Mouse (Mus musculus): Measurements from ENCODE around the gene Muc20. TPM values are rescaled to one million over a fixed set of nuclear protein-coding genes. Genes with fewer than 3 reads are reported as not detected.

The Muc20 gene
- polyA plus RNA-seq, 1 experiment: not detected

DNA sequence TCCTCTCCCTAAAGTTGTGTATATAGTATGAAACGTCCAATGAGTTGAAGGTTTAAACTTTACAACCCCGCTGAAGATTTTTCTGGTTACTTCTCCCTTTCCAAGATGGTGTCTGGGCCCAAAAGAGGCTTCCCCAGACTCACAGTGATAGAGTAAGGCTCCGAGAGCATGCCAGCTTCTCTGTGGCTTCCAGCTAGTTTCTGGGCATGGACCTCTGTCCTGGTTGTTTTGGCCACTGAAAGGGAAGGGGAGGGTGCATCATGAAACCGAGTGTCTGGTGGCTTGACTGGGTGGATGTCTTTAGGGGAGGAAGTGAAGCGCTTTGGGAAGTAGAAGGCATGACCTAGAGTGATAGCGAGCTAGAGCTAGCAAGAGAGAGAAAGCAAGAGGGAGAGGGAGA is 32.3 kb downstream of the Muc20 start:
- H3K4me1 ChIP-seq (ENCODE audit: control insufficient read depth, insufficient read depth, insufficient read length, low read length): no peaks in the 10 kb centered on the region
- H3K27ac ChIP-seq (replicated peaks; ENCODE audit: low read depth, low read length): no peak overlapping the region
- no peak overlapping the region for H3K4me3 ChIP-seq (ENCODE audit: insufficient read depth, low read depth, low read length)

- no peaks in the 10 kb centered on the region for H3K4me1 ChIP-seq (ENCODE audit: control insufficient read depth, insufficient read depth, insufficient read length, low read length)
- H3K4me3 ChIP-seq (ENCODE audit: insufficient read depth, low read depth, low read length): no peak overlapping the region
- H3K27ac ChIP-seq (replicated peaks; ENCODE audit: low read depth, low read length): no peak overlapping the region
These were observed 32.7 kb downstream of the Muc20 start for GRCm38 (mm10) chr16:32764550-32764949.

GRCm38 (mm10) chr16:32750242-32751127 is 46.8 kb downstream of the Muc20 start:
- H3K27ac ChIP-seq (replicated peaks; ENCODE audit: low read depth, low read length): no peak overlapping the region
- H3K4me1 ChIP-seq (ENCODE audit: control insufficient read depth, insufficient read depth, insufficient read length, low read length): no peaks in the 10 kb centered on the region
- H3K4me3 ChIP-seq (ENCODE audit: insufficient read depth, low read depth, low read length): no peak overlapping the region

DNA sequence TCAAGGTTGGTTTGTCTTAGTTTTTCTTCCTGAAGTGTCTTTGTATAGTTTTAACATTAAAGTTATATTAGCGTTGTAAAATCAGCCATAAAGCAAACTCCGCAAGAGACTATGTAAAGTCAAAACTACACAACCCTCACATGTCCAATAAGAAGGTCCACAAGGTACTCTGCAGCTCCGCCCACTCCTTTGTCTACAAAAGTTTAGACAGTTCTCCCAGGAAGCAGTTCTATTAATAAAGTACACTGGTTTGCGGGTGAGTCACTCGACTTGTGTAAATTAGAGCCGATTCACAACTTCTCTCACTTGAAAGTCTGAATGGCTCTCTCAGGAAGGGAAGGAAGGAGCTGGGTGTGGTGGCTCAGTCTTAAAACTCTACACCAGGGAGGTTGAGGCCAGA is 51.4 kb downstream of the Muc20 start:
- Histone ChIP-seq H3K4me3 (ENCODE audit: insufficient read depth, low read depth, low read length) (no peak overlapping the region), H3K4me1 (ENCODE audit: control insufficient read depth, insufficient read depth, insufficient read length, low read length) (no peaks in the 10 kb centered on the region), H3K27ac (replicated peaks; ENCODE audit: low read depth, low read length) (no peak overlapping the region)

DNA sequence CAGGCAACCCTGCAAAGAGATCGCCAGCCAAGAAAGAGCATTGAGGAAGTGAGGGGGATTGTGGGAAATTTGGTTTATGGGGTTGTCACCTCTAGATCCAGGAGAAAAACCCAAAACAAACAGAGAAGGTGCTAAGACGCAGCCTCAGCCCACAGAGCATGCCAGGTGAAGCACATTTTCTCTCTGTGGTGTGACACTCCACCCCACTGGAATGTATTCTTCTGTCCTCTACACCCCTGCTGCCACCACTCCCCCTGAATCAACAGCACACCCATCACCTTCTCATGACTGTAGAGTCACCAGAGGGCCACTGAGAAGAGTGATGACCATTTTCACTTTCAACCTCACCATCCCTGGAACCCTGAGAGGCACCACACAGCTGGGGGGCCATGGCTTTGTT is 54.5 kb downstream of the Muc20 start:
- no peaks in the 10 kb centered on the region for H3K4me1 ChIP-seq (ENCODE audit: control insufficient read depth, insufficient read depth, insufficient read length, low read length)
- H3K27ac ChIP-seq (replicated peaks; ENCODE audit: low read depth, low read length): no peak overlapping the region
- no peak overlapping the region for H3K4me3 ChIP-seq (ENCODE audit: insufficient read depth, low read depth, low read length)

DNA sequence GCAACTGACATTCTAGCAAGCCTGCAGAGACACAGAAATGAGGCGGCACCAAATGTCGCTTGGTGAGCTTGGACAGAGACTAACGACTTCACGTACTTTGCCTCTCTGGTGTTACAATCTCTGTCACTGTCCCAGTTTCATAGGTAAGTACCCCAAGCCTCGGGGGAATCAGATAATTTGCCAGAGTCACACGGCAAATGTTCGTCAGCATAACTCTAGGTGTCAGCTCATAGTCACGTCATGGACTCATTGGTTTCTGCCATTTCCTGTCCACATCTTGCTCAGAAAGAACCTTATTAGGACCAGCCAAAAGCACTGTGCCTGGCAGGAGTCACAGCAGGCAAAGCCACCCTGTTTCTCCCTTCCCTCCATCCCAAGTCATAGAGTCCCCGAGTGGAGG is 55.9 kb downstream of the Muc20 start:
- Histone ChIP-seq H3K4me1 (ENCODE audit: control insufficient read depth, insufficient read depth, insufficient read length, low read length) (no peaks in the 10 kb centered on the region), H3K27ac (replicated peaks; ENCODE audit: low read depth, low read length) (no peak overlapping the region), H3K4me3 (ENCODE audit: insufficient read depth, low read depth, low read length) (no peak overlapping the region)

DNA sequence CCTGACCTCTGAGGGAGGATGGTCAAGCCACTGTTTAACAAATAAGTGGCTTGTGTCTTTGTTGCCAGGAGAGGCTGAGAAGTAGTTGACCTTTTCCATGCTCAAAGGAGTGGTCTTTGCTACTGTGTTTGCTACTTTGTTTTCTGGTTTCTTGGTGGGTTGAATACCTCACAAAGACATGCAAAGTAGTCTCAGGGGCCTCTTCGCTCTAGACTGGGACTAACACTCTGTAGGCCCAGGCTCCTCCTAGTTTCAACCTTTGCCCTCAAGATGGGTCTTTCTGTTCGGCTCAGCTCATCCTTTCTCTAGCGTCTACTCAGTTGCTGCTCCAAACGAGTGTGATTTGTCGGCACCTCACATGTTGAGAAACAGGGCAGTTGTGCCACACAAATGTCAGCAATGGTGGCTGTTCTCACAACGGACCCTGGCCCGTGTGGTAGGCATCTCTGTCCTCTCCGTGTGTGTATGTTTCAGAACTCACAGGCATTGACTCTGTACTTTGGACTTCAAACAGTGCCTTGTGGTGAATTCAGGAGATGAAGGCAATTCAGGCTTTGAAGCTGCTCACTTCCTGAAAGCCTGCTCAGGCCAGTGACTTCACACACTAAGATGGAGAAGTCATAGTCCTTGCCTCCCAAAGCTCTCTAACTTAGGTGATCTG is 57.1 kb downstream of the Muc20 start:
- H3K27ac ChIP-seq (replicated peaks; ENCODE audit: low read depth, low read length): no peak overlapping the region
- H3K4me3 ChIP-seq (ENCODE audit: insufficient read depth, low read depth, low read length): no peak overlapping the region
- H3K4me1 ChIP-seq (ENCODE audit: control insufficient read depth, insufficient read depth, insufficient read length, low read length): no peaks in the 10 kb centered on the region

DNA sequence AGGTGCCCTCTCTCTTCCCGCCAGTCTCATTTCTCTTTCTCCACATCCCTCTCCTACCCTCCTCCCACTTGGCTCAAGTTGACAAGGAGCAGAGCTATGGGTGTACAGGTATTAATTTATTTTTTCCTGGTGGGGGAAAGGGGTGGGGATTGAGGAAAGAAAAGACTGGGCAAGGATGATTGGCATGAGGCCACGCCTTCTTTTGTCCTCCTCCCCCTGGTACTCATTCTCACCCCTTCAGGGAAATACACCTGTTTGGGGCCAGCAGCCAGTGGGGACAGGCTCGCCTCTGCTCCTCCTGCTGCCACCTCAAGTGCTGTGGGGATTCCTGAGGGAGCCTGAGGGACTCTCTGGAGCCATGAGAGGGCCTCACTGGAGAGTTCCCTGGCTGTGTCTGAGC is 61.2 kb downstream of the Muc20 start:
- no peak overlapping the region for H3K4me3 ChIP-seq (ENCODE audit: insufficient read depth, low read depth, low read length)
- no peak overlapping the region for H3K27ac ChIP-seq (replicated peaks; ENCODE audit: low read depth, low read length)
- H3K4me1 ChIP-seq (ENCODE audit: control insufficient read depth, insufficient read depth, insufficient read length, low read length): no peaks in the 10 kb centered on the region

DNA sequence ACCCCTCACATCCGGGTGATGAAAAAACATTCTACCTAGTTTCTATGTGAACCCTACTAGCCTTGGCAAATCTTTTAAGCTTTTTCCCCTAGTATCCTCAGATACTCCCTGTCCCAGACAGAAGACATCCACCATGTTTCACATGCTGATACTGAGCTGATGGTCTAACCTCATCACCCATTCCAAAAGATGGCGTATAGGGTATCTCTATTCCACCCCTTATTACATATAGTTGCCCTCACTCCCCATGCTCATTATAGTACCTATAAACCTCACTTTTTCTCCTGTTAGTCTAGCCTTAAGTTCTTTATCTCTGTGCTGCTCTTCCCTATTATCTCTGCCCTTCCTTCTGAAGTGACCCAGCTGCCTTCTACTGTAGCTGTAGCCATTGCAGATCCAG is 61.6 kb downstream of the Muc20 start, which contains the start of gene Muc4:
Muc4 (plus strand) TSS at position 301 of the 400 bp plus-strand sequence.
- H3K27ac ChIP-seq (replicated peaks; ENCODE audit: low read depth, low read length): no peak within 1 kb of the TSS
- H3K4me3 ChIP-seq (ENCODE audit: insufficient read depth, low read depth, low read length): no peak within 1 kb of the TSS
- no peaks in the 10 kb centered on the region for H3K4me1 ChIP-seq (ENCODE audit: control insufficient read depth, insufficient read depth, insufficient read length, low read length)

DNA sequence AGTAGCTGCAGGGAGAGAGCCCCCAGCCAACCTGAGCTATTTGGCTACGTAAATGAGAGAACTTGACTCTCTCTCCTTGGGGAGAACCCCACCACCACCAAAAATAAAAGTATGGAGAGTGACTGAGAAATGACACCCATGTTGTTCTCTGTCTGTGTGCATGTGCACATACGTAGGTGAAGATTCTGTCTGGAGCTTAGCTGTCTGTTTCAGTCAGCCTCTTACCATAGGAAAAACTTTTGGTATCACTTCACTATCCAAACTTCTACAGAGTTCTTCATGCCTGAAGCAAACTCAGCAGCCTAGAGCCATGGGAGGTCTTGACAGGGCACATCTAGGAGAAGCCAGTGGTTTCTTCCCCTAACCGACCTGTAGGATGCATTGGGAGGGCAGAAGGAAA is 64.0 kb downstream of the Muc20 start:
- H3K4me1 ChIP-seq (ENCODE audit: control insufficient read depth, insufficient read depth, insufficient read length, low read length): no peaks in the 10 kb centered on the region
- no peak overlapping the region for H3K27ac ChIP-seq (replicated peaks; ENCODE audit: low read depth, low read length)
- no peak overlapping the region for H3K4me3 ChIP-seq (ENCODE audit: insufficient read depth, low read depth, low read length)

GRCm38 (mm10) chr16:32728730-32729129 is 68.5 kb downstream of the Muc20 start:
- Histone ChIP-seq H3K27ac (replicated peaks; ENCODE audit: low read depth, low read length) (no peak overlapping the region), H3K4me3 (ENCODE audit: insufficient read depth, low read depth, low read length) (no peak overlapping the region), H3K4me1 (ENCODE audit: control insufficient read depth, insufficient read depth, insufficient read length, low read length) (no peaks in the 10 kb centered on the region)

DNA sequence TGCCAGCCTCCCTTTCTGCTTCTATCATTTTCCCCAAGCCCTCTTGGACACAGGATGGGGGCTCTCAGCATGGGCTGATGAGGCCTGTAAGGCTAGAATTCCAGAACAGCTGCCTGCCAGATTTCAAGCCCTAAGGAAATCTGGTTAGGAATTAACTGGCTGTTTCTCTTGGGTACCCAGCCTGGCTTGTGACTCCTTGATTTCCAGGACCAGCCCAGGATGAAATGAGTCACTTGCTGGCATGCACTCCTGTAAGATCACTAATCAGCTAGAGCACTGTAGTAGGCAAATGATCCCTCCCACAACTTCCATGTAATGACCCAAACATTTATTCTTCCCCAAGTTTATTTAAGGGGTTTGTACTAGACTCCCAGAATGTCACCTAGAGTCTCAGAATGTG is 69.0 kb downstream of the Muc20 start:
- no peak overlapping the region for H3K27ac ChIP-seq (replicated peaks; ENCODE audit: low read depth, low read length)
- H3K4me1 ChIP-seq (ENCODE audit: control insufficient read depth, insufficient read depth, insufficient read length, low read length): no peaks in the 10 kb centered on the region
- no peak overlapping the region for H3K4me3 ChIP-seq (ENCODE audit: insufficient read depth, low read depth, low read length)

Other genes starting within 250 kb of the Muc20 start
- 13.7 and 27.0 TPM in 2 replicates for gene Tfrc, start 188.5 kb downstream of the Muc20 start, polyA plus RNA-seq (2012; ENCODE audit: insufficient read depth, insufficient read length, missing spikeins)
- 18.7 and 24.1 TPM in 2 replicates for gene Tnk2, start 153.6 kb downstream of the Muc20 start, polyA plus RNA-seq (2012; ENCODE audit: insufficient read depth, insufficient read length, missing spikeins)
- gene Muc4, start 61.5 kb downstream of the Muc20 start, polyA plus RNA-seq (2012; ENCODE audit: insufficient read depth, insufficient read length, missing spikeins): not detected in 2 replicates
- gene Smbd1, start 13.0 kb upstream of the Muc20 start, polyA plus RNA-seq (2012; ENCODE audit: insufficient read depth, insufficient read length, missing spikeins): not detected in 2 replicates
- 24.4 and 45.4 TPM in 2 replicates for gene Fyttd1, start 80.1 kb upstream of the Muc20 start, polyA plus RNA-seq (2012; ENCODE audit: insufficient read depth, insufficient read length, missing spikeins)
- gene Rubcn, start 80.3 kb upstream of the Muc20 start, polyA plus RNA-seq (2012; ENCODE audit: insufficient read depth, insufficient read length, missing spikeins): 9.6 and 12.6 TPM in 2 replicates
- gene Lrch3, start 116.7 kb upstream of the Muc20 start, polyA plus RNA-seq (2012; ENCODE audit: insufficient read depth, insufficient read length, missing spikeins): 10.2 and 13.6 TPM in 2 replicates